Mouse (Mus musculus) right cerebral cortex, postnatal 4 days (tissue): Measurements from ENCODE around the gene Foxn3.

Experiments
- DNase-seq: peaks from one replicate; pipeline ENCODE4 v3.0.0-alpha.2; 2022

Gene Foxn3

GRCm38 (mm10) chr12:99380124-99380523, 183.3 kb downstream of the Foxn3 start:
- DNase-seq = no peak

DNA sequence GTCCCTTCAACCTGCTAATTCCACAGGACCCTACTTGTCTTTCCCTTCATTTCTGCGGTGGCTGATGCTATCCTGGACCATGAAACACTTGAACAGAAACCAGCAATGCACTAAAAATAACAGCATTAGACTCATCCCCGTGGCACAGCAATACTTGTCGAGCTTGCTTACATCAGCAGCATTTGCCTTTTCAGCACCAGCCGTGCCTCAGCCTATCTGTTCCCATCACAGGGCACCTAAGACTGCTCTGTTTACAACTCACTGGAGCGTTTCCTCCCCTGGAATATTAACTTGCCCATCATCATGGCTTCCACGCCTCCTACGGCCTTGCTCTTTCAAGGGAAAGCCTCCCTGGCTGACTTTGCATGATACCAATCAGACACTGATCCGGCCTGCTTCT, 185.1 kb downstream of the Foxn3 start:
- no peak for DNase-seq

DNA sequence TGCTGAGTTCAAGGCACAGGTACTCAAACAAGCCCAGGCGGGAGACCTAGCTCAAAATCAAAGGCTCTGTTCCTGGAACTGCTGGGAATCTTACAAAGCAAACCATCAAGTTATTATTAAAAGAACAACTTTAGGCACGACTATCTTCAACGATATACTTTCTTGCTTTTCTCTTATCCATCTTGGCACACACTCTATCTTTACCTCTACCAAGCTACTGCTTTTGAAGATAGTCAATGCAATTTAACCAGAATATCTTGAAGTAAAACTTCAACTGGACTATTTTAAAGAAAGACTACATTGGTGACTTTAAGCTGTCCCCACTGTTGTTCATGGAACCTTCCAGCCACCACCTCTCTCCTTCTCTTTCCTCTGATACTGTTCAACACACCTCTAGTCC, 185.7 kb downstream of the Foxn3 start:
- DNase-seq = no peak

GRCm38 (mm10) chr12:99377069-99377468, 186.3 kb downstream of the Foxn3 start:
- DNase-seq = no peak

DNA sequence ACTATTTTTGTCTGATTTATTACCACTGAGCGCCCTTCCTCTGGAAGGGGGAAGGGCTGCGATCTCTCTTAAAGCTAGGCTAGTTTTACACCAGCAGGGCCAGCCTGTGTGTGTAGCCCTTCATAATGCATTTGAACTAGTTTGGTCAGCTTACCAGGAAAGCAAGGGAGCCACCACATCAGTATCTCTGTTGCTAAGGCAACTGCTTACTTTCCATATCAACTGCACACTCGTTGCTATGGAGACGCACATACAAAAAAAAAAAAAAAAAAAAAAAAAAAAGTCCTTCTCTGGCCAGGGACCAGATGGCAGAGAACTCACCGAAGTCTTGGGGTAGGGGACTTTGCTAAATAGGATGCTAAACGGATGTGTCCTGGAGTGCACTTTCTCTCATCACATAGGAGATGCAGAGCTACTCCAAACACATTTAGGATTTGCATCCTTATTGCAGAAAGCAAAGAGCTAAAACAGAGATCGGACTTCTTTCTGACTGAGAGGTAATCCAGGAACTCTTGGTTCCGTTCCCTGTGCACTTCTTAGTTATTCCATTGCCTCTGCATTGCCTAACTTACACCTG, 187.4 kb downstream of the Foxn3 start:
- no peak for DNase-seq

GRCm38 (mm10) chr12:99375426-99375825, 188.0 kb downstream of the Foxn3 start:
- DNase-seq = no peak

- DNase-seq = peak; percentile 76
These were observed 189.2 kb downstream of the Foxn3 start for GRCm38 (mm10) chr12:99374099-99374600.

DNA sequence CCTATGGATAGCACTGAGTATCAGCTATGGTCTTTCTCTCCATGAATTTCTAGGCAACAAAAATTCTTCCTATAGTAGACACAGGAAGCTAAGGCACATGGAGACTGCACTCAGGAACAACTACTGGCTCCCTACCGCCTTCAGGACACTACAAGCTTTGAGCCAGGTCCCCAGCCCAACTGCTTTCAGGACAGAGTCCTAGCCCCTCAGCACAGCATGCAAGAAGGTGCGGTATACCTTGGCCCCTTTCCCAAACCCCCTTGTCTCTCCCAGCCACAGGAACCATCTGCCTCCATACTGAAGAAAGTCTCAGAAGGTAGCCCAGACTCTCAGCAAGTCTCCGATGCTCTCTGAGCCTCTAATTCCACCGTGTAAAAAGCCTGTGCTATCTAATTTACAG, 189.8 kb downstream of the Foxn3 start:
- no peak for DNase-seq

DNA sequence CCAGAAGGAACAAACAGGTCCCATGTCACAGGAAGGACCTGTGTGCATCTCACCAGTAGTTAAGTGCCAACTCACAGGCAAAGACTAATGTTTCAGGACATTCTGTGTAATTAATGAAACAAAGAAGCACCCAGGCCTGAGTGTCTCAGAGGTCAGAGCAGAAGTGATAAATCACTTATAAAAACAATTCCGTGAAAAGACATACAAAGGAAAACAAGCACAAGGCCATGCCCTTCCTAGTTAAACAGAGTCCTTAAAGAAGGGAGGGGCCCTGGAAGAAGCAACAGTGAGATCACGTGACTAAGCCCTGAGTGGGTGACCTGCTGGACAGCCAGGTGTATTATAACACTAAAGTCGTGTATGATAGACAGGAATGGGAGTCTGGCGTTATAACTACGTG, 191.9 kb downstream of the Foxn3 start:
- DNase-seq = no peak

DNA sequence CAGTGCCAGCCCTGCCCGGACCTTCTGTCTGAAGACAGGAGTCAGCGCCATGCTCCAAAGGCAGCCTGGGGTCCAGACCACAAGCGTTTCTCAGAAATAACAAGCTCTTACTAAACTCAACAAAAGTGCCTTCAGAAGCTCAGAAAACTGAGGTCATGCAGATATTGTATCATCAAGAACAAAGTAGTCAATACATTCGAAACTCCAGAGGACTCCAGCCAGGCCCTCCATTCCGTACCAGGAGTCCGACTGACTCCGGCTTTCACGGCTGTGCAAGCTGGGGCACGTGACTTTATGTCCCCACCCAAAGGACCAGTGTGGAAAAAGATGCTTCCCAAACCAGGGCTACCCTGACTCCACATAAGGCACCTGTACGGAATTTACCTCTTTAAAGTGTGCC, 195.1 kb downstream of the Foxn3 start:
- no peak for DNase-seq

DNA sequence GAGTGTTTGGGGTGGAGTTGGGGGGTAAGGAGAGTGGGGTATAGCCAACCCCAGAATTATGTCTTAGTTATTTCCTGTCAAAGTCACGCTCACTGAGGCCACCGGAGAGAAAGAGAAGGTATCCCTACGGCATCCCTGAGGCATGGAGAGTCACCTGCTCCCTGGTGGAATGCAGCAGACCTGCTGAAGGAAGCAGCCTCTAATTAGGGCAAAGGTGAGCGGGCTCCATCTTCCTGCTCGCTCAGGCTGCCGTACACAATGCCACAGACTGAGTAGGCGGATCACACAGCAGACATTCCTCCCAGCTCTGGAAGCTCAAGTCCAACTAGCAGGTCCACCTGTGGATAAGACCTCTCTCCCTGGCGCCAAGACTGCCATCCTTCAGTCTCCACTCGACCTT, 197.4 kb downstream of the Foxn3 start:
- no peak for DNase-seq

- DNase-seq = no peak
These were observed 199.2 kb downstream of the Foxn3 start for GRCm38 (mm10) chr12:99364201-99364600.

- no peak for DNase-seq
These were observed 200.4 kb downstream of the Foxn3 start for GRCm38 (mm10) chr12:99363024-99363423.

DNA sequence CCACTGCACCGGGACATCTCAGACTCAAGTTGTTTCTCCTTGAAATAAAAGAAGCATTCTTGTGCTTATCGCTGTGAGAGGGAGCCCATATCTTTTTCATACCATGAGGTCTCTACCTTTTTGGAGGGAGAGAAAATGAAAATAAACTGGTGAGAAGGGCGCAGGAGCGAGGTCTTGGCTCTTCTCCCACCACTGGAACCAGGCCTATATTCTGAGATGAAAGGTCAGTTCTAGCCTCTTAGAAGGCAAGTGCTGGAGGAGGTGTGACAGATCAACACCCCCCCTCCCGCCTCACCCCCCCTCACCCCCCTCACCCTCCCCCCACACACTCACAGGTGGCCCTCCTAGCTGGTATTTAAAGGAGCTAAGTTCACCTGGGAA, 201.6 kb downstream of the Foxn3 start:
- DNase-seq = no peak

GRCm38 (mm10) chr12:99360958-99361751, 202.2 kb downstream of the Foxn3 start:
- no peak for DNase-seq

- no peak for DNase-seq
These were observed 204.7 kb downstream of the Foxn3 start for GRCm38 (mm10) chr12:99358698-99359097.

DNA sequence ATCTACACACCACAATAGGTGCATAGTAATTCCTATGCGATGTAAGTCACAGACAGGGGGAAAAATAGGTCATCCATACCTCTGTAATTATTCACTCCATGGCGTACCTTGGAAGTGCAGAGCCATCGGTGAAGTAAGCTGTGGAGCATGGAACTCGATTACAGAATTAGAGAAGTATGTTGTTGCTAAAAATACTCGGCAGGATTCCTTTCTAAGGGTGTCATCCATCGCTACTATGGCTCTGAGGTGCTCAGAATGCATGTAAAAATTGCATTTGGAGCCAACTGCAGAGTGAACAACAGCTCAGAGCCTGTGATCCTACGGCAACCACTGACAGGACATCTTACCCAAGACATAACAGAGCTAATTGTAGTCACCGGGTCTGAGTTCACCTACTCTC, 206.7 kb downstream of the Foxn3 start:
- no peak for DNase-seq

- DNase-seq = no peak
These were observed 209.7 kb downstream of the Foxn3 start for GRCm38 (mm10) chr12:99353692-99354091.

DNA sequence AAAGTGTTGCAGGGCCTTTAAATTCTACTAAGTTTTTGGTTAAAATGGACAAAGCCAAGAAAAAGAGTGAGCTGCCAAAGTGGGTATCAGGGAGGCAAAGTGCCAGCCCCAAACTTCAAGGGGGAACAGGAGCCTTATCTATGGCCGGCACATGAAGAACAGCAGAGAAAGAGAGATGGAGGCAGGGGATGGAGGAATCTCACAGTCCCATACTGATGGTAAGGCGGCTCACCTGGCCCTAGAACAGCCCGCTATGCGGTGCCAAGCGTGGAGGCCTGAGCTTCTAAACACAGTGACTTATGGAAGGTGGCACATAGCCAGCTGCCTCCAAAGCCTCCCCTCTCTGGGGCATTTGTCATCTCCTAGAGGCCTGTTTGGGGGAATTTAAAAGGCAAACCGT, 210.8 kb downstream of the Foxn3 start:
- DNase-seq = no peak

DNA sequence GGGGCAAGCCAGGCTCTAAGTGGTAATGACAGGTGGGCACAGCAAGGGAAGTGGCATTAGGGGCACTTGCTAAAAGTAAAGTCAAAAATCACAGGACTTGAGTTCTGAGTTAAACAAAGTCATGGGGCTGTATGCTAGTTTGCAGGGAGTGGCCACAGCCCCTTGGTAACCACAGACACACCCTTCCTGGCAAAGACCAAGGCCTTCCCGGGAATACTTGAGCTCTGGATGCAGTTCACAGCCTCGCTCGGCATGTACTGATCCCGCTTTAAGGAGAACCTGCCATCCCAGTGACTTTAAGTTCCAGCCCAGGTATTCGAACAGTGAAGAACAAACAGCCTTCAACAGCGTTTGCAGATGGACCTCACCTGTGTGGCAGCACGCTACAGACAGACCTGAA, 211.2 kb downstream of the Foxn3 start:
- no peak for DNase-seq

- DNase-seq = no peak
These were observed 211.7 kb downstream of the Foxn3 start for GRCm38 (mm10) chr12:99351731-99352130.

GRCm38 (mm10) chr12:99349650-99349997, 213.8 kb downstream of the Foxn3 start:
- no peak for DNase-seq

GRCm38 (mm10) chr12:99348940-99349649, 214.3 kb downstream of the Foxn3 start:
- DNase-seq = no peak

GRCm38 (mm10) chr12:99347512-99347911, 215.9 kb downstream of the Foxn3 start:
- no peak for DNase-seq
